Mouse (Mus musculus) lung, postnatal 0 days (tissue): ENCODE data around the gene Clasp2.

Source experiments
- CTCF ChIP-seq: IDR thresholded peaks from 2 replicates; pipeline ENCODE4 v1.5.1; 2016; ENCODE audit warnings: antibody characterized with exemption, mild to moderate bottlenecking
- EP300 ChIP-seq: IDR thresholded peaks from 2 replicates; pipeline ENCODE4 v1.6.1; 2016; ENCODE audit warnings: antibody characterized with exemption, mild to moderate bottlenecking, control low read depth

- TF ChIP-seq EP300: no peak
- no peak for TF ChIP-seq CTCF
Measured at GRCm38 (mm10) chr9:113844029-113844428, 102.8 kb downstream of the Clasp2 start.
